Mouse (Mus musculus) layer of hippocampus, adult 11-12 months (tissue): Measurements from ENCODE around the gene Gm21822.
"Not testable (repeated sequence)": the region's sequence is repeated elsewhere in the genome, so short reads cannot be mapped to it uniquely, and the experiment has no call there.

Source experiments
- DNase-seq: peaks from one replicate; pipeline ENCODE4 v3.0.0; 2022; ENCODE audit warnings: low spot score

Gm21822 gene

DNA sequence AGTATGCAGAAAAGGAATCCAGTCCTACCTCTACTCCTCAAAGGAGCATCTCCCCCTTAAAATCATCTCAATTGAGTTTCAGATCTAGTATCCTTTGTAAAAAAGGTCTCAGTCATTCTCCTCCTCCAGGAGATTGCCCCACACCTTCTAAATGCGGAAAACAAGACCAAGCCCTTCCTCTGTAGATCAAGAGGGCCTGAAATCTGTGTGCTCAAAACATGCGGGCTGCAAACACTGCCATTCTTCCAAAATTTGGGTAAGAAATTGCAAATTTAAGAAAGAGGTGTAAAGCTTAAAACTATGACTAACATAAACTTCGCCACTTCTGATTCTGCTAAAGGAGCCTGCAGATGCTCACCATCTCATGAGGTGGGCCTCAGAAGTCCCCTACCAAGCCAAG lies at the start of gene Gm21822:
Gm21822 (plus strand) TSS at position 301 of the 400 bp plus-strand sequence.
- DNase-seq = not testable (repeated sequence)
